Mouse (Mus musculus) left cerebral cortex, adult 2 months (tissue): ENCODE results near the gene Birc6. TPM values are rescaled to one million over a fixed set of nuclear protein-coding genes. Genes with fewer than 3 reads are reported as not detected.

Experiments used
- DNase-seq, 2 experiments: peaks; one replicate each; pipeline ENCODE4 v3.0.0; 2021 to 2022; ENCODE audit warnings: low spot score in 2 of 2, mixed read lengths in 1 of 2; ENCODE audit errors: extremely low spot score in 1 of 2
- H3K27ac ChIP-seq: fragments of 200-600 bp; 2 replicates; pipeline ENCODE4 v1.8.1; 2022
- H3K4me3 ChIP-seq: fragments of 200-600 bp; 2 replicates; pipeline ENCODE4 v1.8.1; 2022
- CTCF ChIP-seq: fragments of 200-600 bp; IDR thresholded peaks from 2 replicates; pipeline ENCODE4 v1.8.1; 2022; ENCODE audit warnings: antibody characterized with exemption, mild to moderate bottlenecking, moderate library complexity
- intact Hi-C: fragments of 180-260 bp; cut with DNase I; formaldehyde crosslinking; loops from one replicate; pipeline ENCODE4 v1.15.1; 2025
- total RNA-seq, 2 experiments: library from RNA; stranded (reverse); gene quantifications; 2 replicates each; pipeline ENCODE4 v1.2.3; 2021

Birc6 gene
- total RNA-seq, 2 experiments from 2014 or later, result 132 to 144 TPM

GRCm38 (mm10) chr17:74522797-74523723, 5.0 kb upstream of the Birc6 start:
- no peak overlapping the region for H3K4me3 ChIP-seq
- intact Hi-C loops, result no loop called here
- no peak overlapping the region for H3K27ac ChIP-seq
- DNase-seq, result no peak
- TF ChIP-seq CTCF, result no peak; the same call in 1 of the 2 replicates

DNA sequence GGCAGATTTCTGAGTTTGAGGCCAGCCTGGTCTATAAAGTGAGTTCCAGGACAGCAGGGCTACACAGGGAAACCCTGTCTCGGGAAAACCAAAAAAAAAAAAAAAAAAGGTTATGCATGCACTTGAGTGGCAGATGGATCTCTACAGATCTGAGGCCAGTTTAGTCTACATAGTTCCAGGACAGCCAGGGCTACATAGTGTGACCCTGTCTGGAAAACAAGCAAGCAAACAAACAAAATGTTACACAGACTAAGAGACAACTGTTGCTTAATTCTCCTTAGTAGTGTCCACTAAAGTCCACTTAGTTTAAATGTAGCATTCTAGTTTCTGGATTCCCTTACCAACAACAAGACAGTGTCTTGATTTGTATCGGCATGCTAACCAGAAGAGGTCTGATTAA, 2.0 kb upstream of the Birc6 start:
- DNase-seq, result no peak
- intact Hi-C loops, result no loop called here
- Histone ChIP-seq H3K27ac (no peak overlapping the region), H3K4me3 (no peak overlapping the region)
- no peak for TF ChIP-seq CTCF

DNA sequence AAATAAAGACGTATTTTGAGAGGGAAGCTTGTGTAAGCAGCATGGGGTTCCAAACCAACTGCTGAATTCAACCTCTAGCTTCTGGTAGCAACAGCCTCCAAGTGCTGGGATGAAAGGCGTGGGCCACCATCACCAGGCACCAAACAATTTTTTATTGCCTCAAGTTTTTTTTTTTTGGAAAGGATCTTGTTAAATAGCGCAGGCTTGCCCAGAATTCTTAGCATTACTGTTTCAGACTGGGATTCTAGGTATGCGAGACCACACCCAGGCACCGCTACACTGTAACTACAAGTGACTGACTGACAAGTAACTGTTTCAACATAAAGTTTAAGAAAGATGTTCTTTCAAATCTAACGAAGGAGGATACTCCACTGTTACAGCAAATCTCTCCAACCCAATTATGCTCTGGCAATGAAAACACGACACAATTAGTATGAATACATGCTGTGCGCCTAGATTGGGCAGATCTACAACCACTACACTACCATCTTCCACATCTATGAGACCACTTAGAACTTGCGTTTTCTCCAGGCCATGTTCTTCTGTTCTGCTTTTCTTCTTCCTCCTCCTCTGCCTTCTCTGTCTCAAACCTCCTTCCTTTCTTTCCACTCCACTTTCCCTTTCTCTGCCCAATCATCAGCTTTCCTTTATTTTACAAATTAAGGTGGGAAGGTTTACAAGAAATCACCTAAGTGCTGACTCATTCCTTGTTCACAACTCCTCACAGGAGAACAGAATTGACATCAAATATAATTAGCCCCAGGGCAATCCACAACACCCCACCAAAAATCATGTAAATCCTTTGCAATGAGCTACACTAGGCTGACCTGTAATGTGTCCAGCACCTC, 1.1 kb upstream of the Birc6 start:
- peak overlapping the region; percentile 94 for H3K27ac ChIP-seq
- no peak for TF ChIP-seq CTCF
- DNase-seq, result no peak
- intact Hi-C loops, result no loop called here
- peak overlapping the region; percentile 54 for H3K4me3 ChIP-seq

DNA sequence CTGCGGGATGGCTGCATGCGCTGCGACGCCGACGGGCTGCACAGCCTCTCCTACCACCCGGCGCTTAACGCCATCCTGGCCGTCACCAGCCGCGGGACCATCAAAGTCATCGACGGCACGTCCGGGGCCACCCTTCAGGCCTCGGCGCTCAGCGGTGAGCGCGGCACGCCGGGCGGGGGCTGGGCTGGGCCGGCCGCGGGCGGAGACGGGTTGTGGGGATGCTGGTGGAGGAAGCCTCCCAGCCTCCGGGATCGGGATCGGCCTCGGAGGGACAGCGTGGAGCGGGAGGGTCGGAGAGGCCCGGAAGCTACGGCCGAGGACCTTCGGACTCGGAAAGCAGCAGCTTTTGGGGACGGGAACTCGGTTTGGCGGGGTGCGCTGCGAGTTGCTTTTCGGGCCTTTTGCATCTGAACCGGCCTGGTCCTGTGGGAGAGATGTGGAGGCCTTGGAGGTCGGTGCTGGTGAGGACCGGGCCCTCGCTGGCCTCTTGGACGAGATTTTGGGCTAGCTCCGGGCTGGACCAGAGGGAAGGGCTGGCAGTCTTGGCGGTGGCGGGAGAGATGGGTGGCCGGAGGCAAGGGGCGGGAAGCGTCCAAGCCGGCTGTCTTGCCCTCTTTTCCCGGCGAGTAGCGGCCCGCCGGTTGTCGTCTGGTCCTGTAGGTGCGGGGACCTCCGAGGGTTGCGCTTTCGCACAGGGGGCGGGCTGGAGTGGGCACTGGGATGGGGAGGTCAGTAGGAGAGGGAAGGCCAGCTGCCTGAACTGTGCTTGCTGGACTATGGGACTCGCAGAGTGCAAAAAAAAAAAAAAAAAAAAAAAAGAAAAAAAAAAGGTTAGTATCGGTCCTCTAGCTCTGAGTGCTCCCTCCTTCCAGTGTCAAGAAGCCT, 795 bp downstream of the Birc6 start:
- peak overlapping the region; percentile 94 for H3K27ac ChIP-seq
- peak overlapping the region; percentile 99 for H3K4me3 ChIP-seq
- no peak for TF ChIP-seq CTCF
- intact Hi-C loops, result loop anchor here (1.0 to 2.0 kb wide), 2 partner anchors 40 to 190 kb away; partner anchors contain the start of genes Spast and Yipf4
- peak in 1 of 2 experiments; percentile 22 for DNase-seq

DNA sequence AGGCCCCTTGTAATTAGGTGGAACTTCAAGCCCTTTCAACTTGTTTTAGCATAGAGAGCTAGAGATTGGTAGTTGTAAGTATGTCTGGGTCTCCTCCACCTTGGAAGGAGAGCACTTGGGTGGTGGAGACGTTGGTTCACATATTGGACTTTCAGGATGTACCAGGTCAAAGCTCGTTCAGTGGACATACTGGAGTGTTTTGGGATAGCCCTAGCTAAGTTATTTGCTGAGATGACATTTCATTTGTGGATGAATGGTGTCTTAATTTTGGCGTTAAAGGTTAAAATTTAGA, 1.4 kb downstream of the Birc6 start:
- H3K27ac ChIP-seq, result no peak overlapping the region; the same call in 1 of the 2 replicates
- no peak for DNase-seq
- no peak for TF ChIP-seq CTCF
- intact Hi-C loops, result loop anchor here (2.0 kb wide), 1 partner anchor 191 kb away; the partner anchor contains the start of gene Spast
- H3K4me3 ChIP-seq, result peak overlapping the region; percentile 99

DNA sequence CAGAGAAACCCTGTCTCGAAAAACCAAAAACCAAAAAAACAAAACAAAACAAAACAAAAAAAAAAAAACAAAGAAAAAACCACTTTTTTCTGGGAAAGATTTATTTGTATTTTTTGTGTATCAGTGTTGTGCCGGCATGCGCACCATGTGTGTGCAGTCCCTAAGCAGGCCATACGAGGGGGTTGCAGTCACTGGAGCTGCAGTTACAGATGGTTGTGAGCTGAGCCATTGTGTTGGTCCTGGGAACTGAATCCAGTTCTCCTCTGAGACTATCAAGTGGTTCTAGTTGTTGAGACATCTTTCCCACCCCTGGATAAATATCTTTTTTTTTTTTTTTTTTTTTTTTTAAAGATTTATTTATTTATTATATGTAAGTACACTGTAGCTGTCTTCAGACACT, 6.9 kb downstream of the Birc6 start:
- no peak for TF ChIP-seq CTCF
- Histone ChIP-seq H3K27ac (no peak overlapping the region), H3K4me3 (no peak overlapping the region)
- intact Hi-C loops, result no loop called here
- no peak for DNase-seq

DNA sequence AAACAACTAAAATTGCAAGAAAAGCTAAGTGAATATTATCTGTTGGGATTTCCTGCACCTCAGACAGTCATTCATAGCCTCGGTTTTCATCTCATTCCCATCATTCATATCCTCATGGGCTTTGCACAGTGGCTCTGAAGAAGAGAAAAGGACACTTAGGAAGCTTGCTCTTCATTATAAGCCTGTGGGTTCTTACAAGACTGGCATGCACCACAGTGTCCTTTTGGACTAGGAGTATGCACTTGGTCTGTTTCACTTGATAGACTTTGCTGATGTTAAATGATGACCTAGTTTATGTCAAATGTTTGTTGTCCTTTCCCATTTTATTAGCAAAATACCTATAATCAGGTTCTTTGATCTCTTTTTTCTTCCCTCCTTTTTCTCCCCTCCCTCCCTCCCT, 9.4 kb downstream of the Birc6 start:
- intact Hi-C loops, result no loop called here
- H3K27ac ChIP-seq, result no peak overlapping the region
- no peak overlapping the region for H3K4me3 ChIP-seq
- TF ChIP-seq CTCF, result no peak
- DNase-seq, result no peak

- Histone ChIP-seq H3K27ac (no peak overlapping the region), H3K4me3 (no peak overlapping the region)
- no peak for DNase-seq
- no peak for TF ChIP-seq CTCF
- intact Hi-C loops, result no loop called here
Measured at GRCm38 (mm10) chr17:74543615-74544014, 15.5 kb downstream of the Birc6 start.

- Histone ChIP-seq H3K4me3 (no peak overlapping the region), H3K27ac (no peak overlapping the region)
- intact Hi-C loops, result no loop called here
- no peak for DNase-seq
- no peak for TF ChIP-seq CTCF
Measured at GRCm38 (mm10) chr17:74554118-74554517, 26.0 kb downstream of the Birc6 start.

- Histone ChIP-seq H3K4me3 (no peak overlapping the region), H3K27ac (no peak overlapping the region)
- intact Hi-C loops, result no loop called here
- TF ChIP-seq CTCF, result no peak
- no peak for DNase-seq
Measured at GRCm38 (mm10) chr17:74559891-74560290, 31.8 kb downstream of the Birc6 start.

DNA sequence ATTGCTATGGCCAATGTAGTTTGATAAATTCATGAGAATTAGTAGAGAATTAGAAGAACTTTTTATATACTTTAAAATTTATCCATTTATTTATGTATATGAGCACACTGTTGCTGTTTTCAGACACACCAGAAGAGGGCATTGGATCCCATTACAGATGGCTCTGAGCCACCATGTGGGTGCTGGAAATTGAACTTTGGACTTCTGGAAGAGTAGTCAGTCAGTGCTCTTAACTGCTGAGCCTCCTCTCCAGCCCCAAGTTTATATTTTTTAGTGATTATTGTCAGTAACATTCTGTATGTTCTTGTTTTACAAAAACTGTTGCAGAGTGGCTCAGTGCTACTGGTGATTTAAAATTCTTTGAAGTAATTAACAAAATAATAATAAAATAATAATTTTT, 36.1 kb downstream of the Birc6 start:
- intact Hi-C loops, result no loop called here
- peak; percentile 4 for TF ChIP-seq CTCF
- H3K4me3 ChIP-seq, result no peak overlapping the region
- no peak overlapping the region for H3K27ac ChIP-seq
- no peak for DNase-seq
